Mouse (Mus musculus): ENCODE measurements around the gene Lgr5.

Lgr5 gene

GRCm38 (mm10) chr10:115510959-115511358 lies 76.6 kb downstream of the Lgr5 start:
- in situ Hi-C loops (cut with MboI; ENCODE audit: low sequenced_read_pairs), result no loop called here

- in situ Hi-C loops (cut with MboI; ENCODE audit: low sequenced_read_pairs), result no loop called here
Observed at GRCm38 (mm10) chr10:115505631-115506239, 81.8 kb downstream of the Lgr5 start.

- in situ Hi-C loops (cut with MboI; ENCODE audit: low sequenced_read_pairs), result no loop called here
Observed at GRCm38 (mm10) chr10:115505155-115505554, 82.4 kb downstream of the Lgr5 start.

GRCm38 (mm10) chr10:115493778-115494141 lies 93.8 kb downstream of the Lgr5 start:
- in situ Hi-C loops (cut with MboI; ENCODE audit: low sequenced_read_pairs), result no loop called here

GRCm38 (mm10) chr10:115492956-115493777 lies 94.4 kb downstream of the Lgr5 start:
- in situ Hi-C loops (cut with MboI; ENCODE audit: low sequenced_read_pairs), result no loop called here

GRCm38 (mm10) chr10:115491803-115492510 lies 95.6 kb downstream of the Lgr5 start:
- in situ Hi-C loops (cut with MboI; ENCODE audit: low sequenced_read_pairs), result no loop called here

- in situ Hi-C loops (cut with MboI; ENCODE audit: low sequenced_read_pairs), result no loop called here
Observed at GRCm38 (mm10) chr10:115485602-115486001, 102.0 kb downstream of the Lgr5 start.

GRCm38 (mm10) chr10:115484660-115485059 lies 102.9 kb downstream of the Lgr5 start:
- in situ Hi-C loops (cut with MboI; ENCODE audit: low sequenced_read_pairs), result no loop called here

- in situ Hi-C loops (cut with MboI; ENCODE audit: low sequenced_read_pairs), result no loop called here
Observed at GRCm38 (mm10) chr10:115478441-115479141, 109.0 kb downstream of the Lgr5 start.

GRCm38 (mm10) chr10:115476506-115476905 lies 111.1 kb downstream of the Lgr5 start:
- in situ Hi-C loops (cut with MboI; ENCODE audit: low sequenced_read_pairs), result no loop called here

GRCm38 (mm10) chr10:115475000-115475550 lies 112.5 kb downstream of the Lgr5 start:
- in situ Hi-C loops (cut with MboI; ENCODE audit: low sequenced_read_pairs), result no loop called here

GRCm38 (mm10) chr10:115473213-115473961 lies 114.2 kb downstream of the Lgr5 start:
- in situ Hi-C loops (cut with MboI; ENCODE audit: low sequenced_read_pairs), result no loop called here

- in situ Hi-C loops (cut with MboI; ENCODE audit: low sequenced_read_pairs), result no loop called here
Observed at GRCm38 (mm10) chr10:115470621-115471334, 116.8 kb downstream of the Lgr5 start.

- in situ Hi-C loops (cut with MboI; ENCODE audit: low sequenced_read_pairs), result no loop called here
Observed at GRCm38 (mm10) chr10:115469040-115469439, 118.5 kb downstream of the Lgr5 start.

- in situ Hi-C loops (cut with MboI; ENCODE audit: low sequenced_read_pairs), result no loop called here
Observed at GRCm38 (mm10) chr10:115468632-115469031, 118.9 kb downstream of the Lgr5 start.

GRCm38 (mm10) chr10:115467985-115468384 lies 119.6 kb downstream of the Lgr5 start:
- in situ Hi-C loops (cut with MboI; ENCODE audit: low sequenced_read_pairs), result no loop called here

- in situ Hi-C loops (cut with MboI; ENCODE audit: low sequenced_read_pairs), result no loop called here
Observed at GRCm38 (mm10) chr10:115465778-115466177, 121.8 kb downstream of the Lgr5 start.

- in situ Hi-C loops (cut with MboI; ENCODE audit: low sequenced_read_pairs), result no loop called here
Observed at GRCm38 (mm10) chr10:115465072-115465471, 122.5 kb downstream of the Lgr5 start.

GRCm38 (mm10) chr10:115462646-115463045 lies 124.9 kb downstream of the Lgr5 start:
- in situ Hi-C loops (cut with MboI; ENCODE audit: low sequenced_read_pairs), result no loop called here

All from CH12F3 (cell line).